Mouse (Mus musculus): ENCODE data around the gene Map2. TPM values are rescaled to one million over a fixed set of nuclear protein-coding genes. Genes with fewer than 3 reads are reported as not detected.

Map2 gene
- polyA plus RNA-seq, 1 experiment: not detected

DNA sequence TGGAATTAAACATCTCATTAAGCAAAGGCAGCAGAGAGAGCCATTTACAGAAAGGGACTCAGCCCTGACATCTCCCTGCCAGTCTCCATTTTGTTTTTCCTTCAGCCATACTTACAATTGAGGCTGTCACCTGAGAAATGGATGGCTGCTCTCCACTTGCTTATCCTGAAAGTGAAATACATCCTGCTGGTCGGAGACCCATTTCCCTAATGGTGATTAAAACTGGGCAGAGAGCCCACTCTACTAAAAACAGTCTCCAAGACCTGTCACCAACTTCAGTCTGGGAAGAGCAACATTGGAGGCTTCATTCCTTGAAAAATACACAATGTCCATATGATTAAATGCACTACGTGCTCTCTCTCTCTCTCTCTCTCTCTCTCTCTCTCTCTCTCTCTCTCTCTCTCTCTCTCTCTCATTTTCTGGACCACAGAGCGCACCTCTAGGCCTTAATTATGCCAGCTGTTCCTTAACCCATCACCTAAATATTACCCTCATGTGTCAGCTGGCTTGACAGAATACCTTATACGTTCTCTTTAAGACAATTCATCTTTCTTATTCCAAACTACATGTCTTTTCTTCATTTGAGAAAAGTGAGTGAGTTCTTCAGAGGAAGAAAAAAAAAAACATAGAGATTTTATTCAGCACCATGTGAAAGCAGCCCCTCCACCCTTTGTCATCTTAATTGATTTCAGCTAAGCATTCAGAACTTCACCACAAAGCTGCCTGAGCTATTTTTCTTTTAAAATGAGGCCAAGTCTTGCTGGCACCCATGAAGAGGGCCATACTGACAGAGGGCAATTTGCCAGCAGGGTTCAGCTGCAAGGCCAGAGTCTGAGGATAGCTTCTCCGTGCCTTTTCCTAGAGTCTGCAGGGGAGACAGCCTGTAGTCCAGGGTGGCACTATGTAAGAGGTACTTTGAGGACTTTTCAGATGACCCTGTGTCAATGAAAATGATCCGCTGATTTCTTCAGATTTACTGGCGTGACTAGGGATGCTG is 51.6 kb downstream of the Map2 start:
- no peaks in the 10 kb centered on the region for H3K27me3 ChIP-seq (ENCODE audit: control insufficient read depth)
- H3K9me3 ChIP-seq (ENCODE audit: control insufficient read depth, low read length): no peaks in the 10 kb centered on the region
- TF ChIP-seq GATA1 (IDR thresholded peaks at IDR 0.05; ENCODE audit: low read length): no peak
- TF ChIP-seq TAL1 (IDR thresholded peaks at IDR 0.05; ENCODE audit: low read length): no peak
- H3K36me3 ChIP-seq (ENCODE audit: control insufficient read depth): no peaks in the 10 kb centered on the region
- no peaks in the 10 kb centered on the region for H3K4me1 ChIP-seq (ENCODE audit: control insufficient read depth)
- no peak overlapping the region for H3K4me3 ChIP-seq (replicated peaks)

DNA sequence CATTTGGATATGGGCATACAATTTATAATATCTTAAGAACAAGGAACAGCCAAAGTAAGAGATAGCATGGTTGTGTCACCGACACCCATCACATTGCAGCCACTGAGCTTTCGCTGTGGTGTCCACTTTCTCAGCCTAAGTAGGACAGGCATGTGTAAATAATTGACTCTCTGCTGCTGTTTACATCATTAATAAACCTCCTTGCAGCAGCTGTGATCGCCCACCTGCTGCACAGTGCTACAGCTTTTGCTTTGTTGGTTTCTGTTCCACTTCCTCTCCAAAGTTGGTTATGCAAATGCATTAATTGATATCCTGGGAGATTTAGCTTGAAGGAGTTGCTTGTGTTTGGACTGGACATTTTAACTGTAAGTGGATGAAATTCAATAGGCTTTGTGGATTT is 53.1 kb downstream of the Map2 start:
- no peak for TF ChIP-seq TAL1 (IDR thresholded peaks at IDR 0.05; ENCODE audit: low read length)
- no peak for TF ChIP-seq GATA1 (IDR thresholded peaks at IDR 0.05; ENCODE audit: low read length)
- no peaks in the 10 kb centered on the region for H3K36me3 ChIP-seq (ENCODE audit: control insufficient read depth)
- no peaks in the 10 kb centered on the region for H3K27me3 ChIP-seq (ENCODE audit: control insufficient read depth)
- no peak overlapping the region for H3K4me3 ChIP-seq (replicated peaks)
- no peaks in the 10 kb centered on the region for H3K4me1 ChIP-seq (ENCODE audit: control insufficient read depth)
- H3K9me3 ChIP-seq (ENCODE audit: control insufficient read depth, low read length): no peaks in the 10 kb centered on the region

DNA sequence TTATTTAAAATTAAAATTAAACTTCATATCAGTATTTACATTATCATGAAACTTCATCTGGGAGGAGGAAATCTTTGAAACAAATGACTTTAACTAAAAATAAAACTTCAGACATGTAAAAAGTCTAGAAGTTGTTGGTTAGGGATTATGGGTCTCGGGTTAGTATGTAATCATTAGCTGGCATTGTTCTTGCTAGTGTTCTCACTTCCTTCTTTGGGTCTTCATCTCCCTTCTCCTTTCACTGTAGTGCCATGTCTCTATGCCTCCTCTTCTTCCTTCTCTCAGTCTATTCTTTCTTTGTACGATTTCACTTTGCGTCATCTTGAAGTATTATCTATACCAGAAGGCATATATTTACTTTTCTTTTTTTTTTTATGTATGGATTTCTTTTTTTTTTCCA is 55.3 kb downstream of the Map2 start:
- TF ChIP-seq TAL1 (IDR thresholded peaks at IDR 0.05; ENCODE audit: low read length): no peak
- TF ChIP-seq GATA1 (IDR thresholded peaks at IDR 0.05; ENCODE audit: low read length): no peak

DNA sequence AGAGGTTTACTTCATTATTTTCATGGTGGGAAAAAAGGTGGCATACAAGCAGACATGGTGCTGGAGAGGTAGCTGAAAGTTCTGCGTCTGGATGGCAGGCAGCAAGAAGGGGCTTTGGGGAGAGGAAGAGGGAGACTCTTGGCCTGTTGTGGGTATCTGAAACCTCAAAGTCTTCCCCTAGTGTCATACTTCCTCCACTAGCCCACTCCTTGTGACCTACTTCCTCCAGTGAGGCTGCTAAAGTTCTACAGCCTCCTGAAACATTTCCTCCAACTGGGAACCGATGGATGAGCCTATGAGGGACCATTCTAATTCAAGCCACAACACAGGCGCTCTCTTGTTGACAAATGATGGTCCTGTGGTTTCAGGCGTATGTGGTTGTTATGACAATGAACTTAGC is 56.9 kb downstream of the Map2 start:
- Histone ChIP-seq H3K36me3 (ENCODE audit: control insufficient read depth) (no peaks in the 10 kb centered on the region), H3K9me3 (ENCODE audit: control insufficient read depth, low read length) (no peaks in the 10 kb centered on the region), H3K27me3 (ENCODE audit: control insufficient read depth) (no peaks in the 10 kb centered on the region), H3K4me3 (replicated peaks) (no peak overlapping the region), H3K4me1 (ENCODE audit: control insufficient read depth) (no peaks in the 10 kb centered on the region)
- TF ChIP-seq TAL1 (IDR thresholded peaks at IDR 0.05; ENCODE audit: low read length): no peak
- no peak for TF ChIP-seq GATA1 (IDR thresholded peaks at IDR 0.05; ENCODE audit: low read length)

More for the DNA sequence above, 55.3 kb downstream of the Map2 start:
- H3K4me1 ChIP-seq (ENCODE audit: control insufficient read depth): no peaks in the 10 kb centered on the region
- H3K9me3 ChIP-seq (ENCODE audit: control insufficient read depth, low read length): no peaks in the 10 kb centered on the region
- no peak overlapping the region for H3K4me3 ChIP-seq (replicated peaks)
- H3K36me3 ChIP-seq (ENCODE audit: control insufficient read depth): no peaks in the 10 kb centered on the region
- no peaks in the 10 kb centered on the region for H3K27me3 ChIP-seq (ENCODE audit: control insufficient read depth)

DNA sequence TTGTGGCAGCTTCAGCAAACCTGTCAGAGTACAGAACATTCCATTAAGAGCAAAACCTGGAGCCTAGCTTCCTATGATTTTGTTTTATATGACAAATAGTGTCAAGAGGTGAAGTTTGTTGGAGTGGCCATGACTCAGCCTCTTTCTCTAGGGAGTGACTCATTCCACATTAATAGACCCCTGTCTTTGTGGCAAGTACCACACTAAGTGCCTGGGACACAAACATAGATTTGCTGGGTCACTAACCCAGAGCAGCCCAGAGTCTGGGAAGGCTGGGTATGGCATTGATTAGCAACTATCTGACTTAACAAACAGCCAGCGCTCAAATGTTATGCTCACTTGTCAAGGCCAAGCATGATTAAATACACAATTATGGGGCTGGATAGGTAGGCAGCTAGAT is 69.8 kb downstream of the Map2 start:
- Histone ChIP-seq H3K9me3 (ENCODE audit: control insufficient read depth, low read length) (no peaks in the 10 kb centered on the region), H3K4me3 (replicated peaks) (no peak overlapping the region), H3K27me3 (ENCODE audit: control insufficient read depth) (no peaks in the 10 kb centered on the region), H3K36me3 (ENCODE audit: control insufficient read depth) (no peaks in the 10 kb centered on the region), H3K4me1 (ENCODE audit: control insufficient read depth) (no peaks in the 10 kb centered on the region)
- no peak for TF ChIP-seq GATA1 (IDR thresholded peaks at IDR 0.05; ENCODE audit: low read length)
- TF ChIP-seq TAL1 (IDR thresholded peaks at IDR 0.05; ENCODE audit: low read length): no peak

DNA sequence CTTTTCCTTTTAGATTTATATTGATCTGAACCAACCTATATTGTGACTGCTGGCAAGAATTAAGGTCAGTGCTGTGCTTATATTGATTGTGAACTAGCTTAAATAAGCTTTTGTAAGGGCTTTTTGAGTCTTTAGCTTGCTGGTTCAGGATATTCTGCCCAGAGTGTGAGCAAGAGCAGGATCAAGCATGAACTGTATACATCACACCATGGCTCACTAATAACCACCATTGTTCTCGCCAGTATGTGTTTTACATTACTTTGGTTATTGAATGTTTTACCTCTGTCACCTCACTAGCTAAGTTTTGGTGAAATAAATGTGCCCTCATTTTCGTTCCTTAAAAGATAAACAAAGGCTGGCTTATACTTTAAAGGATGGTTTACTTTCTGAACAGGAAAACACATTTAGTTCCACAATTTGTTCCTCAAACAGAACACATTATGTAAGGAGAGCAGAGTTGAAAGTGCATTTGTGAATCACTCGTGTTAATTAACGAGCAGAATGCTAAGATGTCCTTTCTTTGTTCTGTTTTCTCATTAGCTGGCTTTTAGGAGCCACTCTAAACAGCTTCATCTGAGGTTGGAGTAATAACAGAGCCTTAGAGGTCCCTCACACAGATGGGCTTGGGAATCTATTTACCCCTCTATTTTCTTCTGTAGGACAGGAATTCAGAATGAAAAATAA is 76.7 kb downstream of the Map2 start:
- no peaks in the 10 kb centered on the region for H3K9me3 ChIP-seq (ENCODE audit: control insufficient read depth, low read length)
- H3K27me3 ChIP-seq (ENCODE audit: control insufficient read depth): no peaks in the 10 kb centered on the region
- no peaks in the 10 kb centered on the region for H3K4me1 ChIP-seq (ENCODE audit: control insufficient read depth)
- no peaks in the 10 kb centered on the region for H3K36me3 ChIP-seq (ENCODE audit: control insufficient read depth)
- H3K4me3 ChIP-seq (replicated peaks): no peak overlapping the region
- TF ChIP-seq TAL1 (IDR thresholded peaks at IDR 0.05; ENCODE audit: low read length) (no peak), GATA1 (IDR thresholded peaks at IDR 0.05; ENCODE audit: low read length) (no peak)

DNA sequence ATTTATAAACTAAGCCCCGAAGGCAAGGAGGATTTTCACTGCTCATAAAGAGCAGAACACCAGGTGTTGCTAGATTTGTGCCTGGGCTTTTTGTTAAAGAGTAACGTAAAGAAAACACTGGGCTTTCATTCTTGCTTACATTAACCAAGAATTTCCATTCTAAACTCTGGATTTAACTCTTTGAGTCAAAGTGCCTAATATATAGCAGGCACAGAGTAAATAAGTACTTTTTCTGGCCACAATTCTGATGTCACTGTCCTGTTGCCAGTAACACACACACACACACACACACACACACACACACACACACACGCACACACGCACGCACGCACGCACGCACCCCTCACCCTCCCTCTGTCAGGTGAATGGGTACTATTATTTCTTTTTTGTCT is 77.3 kb downstream of the Map2 start:
- no peak overlapping the region for H3K4me3 ChIP-seq (replicated peaks)
- no peaks in the 10 kb centered on the region for H3K27me3 ChIP-seq (ENCODE audit: control insufficient read depth)
- H3K9me3 ChIP-seq (ENCODE audit: control insufficient read depth, low read length): no peaks in the 10 kb centered on the region
- TF ChIP-seq TAL1 (IDR thresholded peaks at IDR 0.05; ENCODE audit: low read length) (no peak), GATA1 (IDR thresholded peaks at IDR 0.05; ENCODE audit: low read length) (no peak)
- H3K36me3 ChIP-seq (ENCODE audit: control insufficient read depth): no peaks in the 10 kb centered on the region
- H3K4me1 ChIP-seq (ENCODE audit: control insufficient read depth): no peaks in the 10 kb centered on the region

DNA sequence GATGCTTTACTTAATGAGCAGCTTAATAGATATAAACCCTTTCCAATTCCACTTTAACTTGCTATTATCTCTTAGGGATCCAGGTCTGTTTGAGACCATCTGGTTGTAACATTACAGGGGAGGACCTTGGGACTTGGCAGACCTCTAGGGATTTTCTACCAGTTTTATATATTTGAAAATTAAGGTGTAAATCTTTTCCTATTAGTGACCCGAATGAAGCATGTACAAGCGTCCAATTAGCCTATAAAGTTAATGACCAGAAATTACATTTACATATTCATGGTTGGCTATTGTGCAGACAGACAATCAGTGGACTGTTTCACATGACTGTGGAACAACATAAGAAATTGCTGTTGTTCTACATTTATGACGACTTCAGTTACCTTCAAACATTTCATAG is 88.1 kb downstream of the Map2 start:
- no peaks in the 10 kb centered on the region for H3K36me3 ChIP-seq (ENCODE audit: control insufficient read depth)
- H3K4me3 ChIP-seq (replicated peaks): no peak overlapping the region
- no peaks in the 10 kb centered on the region for H3K9me3 ChIP-seq (ENCODE audit: control insufficient read depth, low read length)
- no peaks in the 10 kb centered on the region for H3K4me1 ChIP-seq (ENCODE audit: control insufficient read depth)
- TF ChIP-seq GATA1 (IDR thresholded peaks at IDR 0.05; ENCODE audit: low read length) (no peak), TAL1 (IDR thresholded peaks at IDR 0.05; ENCODE audit: low read length) (no peak)
- H3K27me3 ChIP-seq (ENCODE audit: control insufficient read depth): no peaks in the 10 kb centered on the region

DNA sequence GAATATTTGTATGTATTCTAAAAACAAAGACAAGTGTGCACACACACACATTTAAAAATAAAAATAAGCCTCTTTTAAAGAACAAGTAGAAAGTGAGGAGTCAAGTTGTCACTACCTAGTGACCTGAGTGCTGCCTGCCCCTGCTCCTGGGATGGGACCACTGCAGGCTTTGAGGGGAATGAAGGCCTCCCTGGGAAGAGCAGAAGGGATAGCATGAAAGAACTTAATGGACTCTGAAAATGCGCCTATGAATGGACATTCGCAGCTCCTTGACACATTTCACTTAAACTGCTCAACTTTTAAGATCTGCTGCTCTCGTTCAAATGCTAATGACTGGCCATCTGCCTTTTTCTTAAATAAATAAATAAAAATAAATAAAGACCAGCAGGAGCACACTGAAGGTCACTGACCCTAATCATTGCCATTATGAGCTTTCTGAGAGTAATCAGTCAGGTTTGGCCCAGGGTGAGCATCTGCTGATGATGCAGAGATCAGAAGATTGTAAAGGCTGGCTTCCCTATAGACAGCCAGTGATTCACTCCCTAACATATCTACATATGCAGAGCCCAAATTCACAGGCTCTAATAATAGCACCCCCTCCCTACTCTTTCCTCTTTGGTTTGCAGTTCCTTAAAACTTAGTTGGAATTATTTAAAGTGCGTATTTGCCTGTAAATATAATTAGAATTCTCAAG is 91.3 kb downstream of the Map2 start:
- H3K27me3 ChIP-seq (ENCODE audit: control insufficient read depth): no peaks in the 10 kb centered on the region
- no peaks in the 10 kb centered on the region for H3K9me3 ChIP-seq (ENCODE audit: control insufficient read depth, low read length)
- no peak for TF ChIP-seq GATA1 (IDR thresholded peaks at IDR 0.05; ENCODE audit: low read length)
- TF ChIP-seq TAL1 (IDR thresholded peaks at IDR 0.05; ENCODE audit: low read length): no peak

More for the DNA sequence above, 91.3 kb downstream of the Map2 start:
- Histone ChIP-seq H3K4me3 (replicated peaks) (no peak overlapping the region), H3K4me1 (ENCODE audit: control insufficient read depth) (no peaks in the 10 kb centered on the region), H3K36me3 (ENCODE audit: control insufficient read depth) (no peaks in the 10 kb centered on the region)

Measured in erythroblast, embryonic 14.5 days (primary cell).